Mouse (Mus musculus): ENCODE results near the gene Ifitm2.

DNA sequence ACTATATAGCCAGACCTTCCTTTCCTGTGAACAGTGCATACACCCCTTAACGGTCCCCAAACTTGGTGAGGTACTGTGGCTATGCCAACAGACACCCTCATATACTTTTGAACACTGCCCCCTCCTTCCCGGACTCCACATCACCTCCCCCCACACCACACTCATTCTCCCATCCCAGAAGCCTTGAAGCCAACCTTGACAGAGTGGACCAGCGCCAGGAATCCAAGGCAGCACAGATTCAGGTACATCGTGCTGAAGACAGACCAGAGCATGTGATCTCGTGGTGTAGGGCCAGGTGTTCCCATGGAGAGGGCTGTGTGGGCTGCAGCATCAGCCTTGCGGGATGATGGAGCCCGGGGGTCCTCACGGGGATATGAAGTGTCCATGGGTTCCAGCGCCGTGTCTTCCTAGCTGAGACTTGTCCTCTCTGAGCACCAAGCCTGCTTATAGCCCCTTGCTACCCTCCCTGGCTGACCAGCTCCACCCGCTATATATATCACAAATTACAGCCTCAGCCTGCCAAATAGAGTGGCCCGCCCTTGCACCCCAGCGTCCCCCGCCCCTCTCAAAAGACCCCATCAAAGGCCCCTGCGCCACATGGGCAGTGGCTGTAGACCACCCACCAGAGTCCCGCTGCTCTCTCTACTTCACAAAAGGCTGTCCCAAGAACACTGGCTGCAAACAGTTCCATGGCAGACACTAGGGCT, 5.8 kb downstream of the Ifitm2 start, which contains the start of gene Ifitm5:
- no peak for TF ChIP-seq CTCF (IDR thresholded peaks at IDR 0.05; ENCODE audit: insufficient read depth, low read length)
- no peak for TF ChIP-seq POLR2A (IDR thresholded peaks at IDR 0.05; ENCODE audit: borderline replicate concordance, extremely low read depth, low read depth, low read length)

Data from lung, adult 2 months (tissue).